Mouse (Mus musculus): ENCODE measurements at regions not wholly inside any gene's neighbourhood (a gene's known extent, or its start where the extent isn't known, plus 50 kb on each side); places are given as distances from the start of the nearest gene placed in this dataset.
A peak's percentile ranks its signal among the peaks of the same experiment; 100 is the strongest.

- no peak for DNase-seq (ENCODE audit: low spot score in 2 of 2)
Observed at GRCm38 (mm10) chr13:101305695-101306413, 462.2 kb downstream of the Pik3r1 start.

GRCm38 (mm10) chr13:101305063-101305462 lies 463.0 kb downstream of the Pik3r1 start:
- DNase-seq (ENCODE audit: low spot score in 2 of 2): no peak

GRCm38 (mm10) chr13:101301361-101301760 lies 466.7 kb downstream of the Pik3r1 start:
- DNase-seq (ENCODE audit: low spot score in 2 of 2): no peak

GRCm38 (mm10) chr13:101289407-101289806 lies 456.2 kb upstream of the Slc30a5 start:
- no peak for DNase-seq (ENCODE audit: low spot score in 2 of 2)

GRCm38 (mm10) chr13:101287131-101287530 lies 453.9 kb upstream of the Slc30a5 start:
- DNase-seq (ENCODE audit: low spot score in 2 of 2): no peak

- DNase-seq (ENCODE audit: low spot score in 2 of 2): no peak
Observed at GRCm38 (mm10) chr13:101286029-101286917, 453.0 kb upstream of the Slc30a5 start.

- DNase-seq (ENCODE audit: low spot score in 2 of 2): no peak
Observed at GRCm38 (mm10) chr13:101278127-101278526, 444.9 kb upstream of the Slc30a5 start.

GRCm38 (mm10) chr13:101276766-101277165 lies 443.5 kb upstream of the Slc30a5 start:
- DNase-seq (ENCODE audit: low spot score in 2 of 2): no peak

GRCm38 (mm10) chr13:101274470-101275141 lies 441.4 kb upstream of the Slc30a5 start:
- no peak for DNase-seq (ENCODE audit: low spot score in 2 of 2)

GRCm38 (mm10) chr13:101273321-101273720 lies 440.1 kb upstream of the Slc30a5 start:
- DNase-seq (ENCODE audit: low spot score in 2 of 2): no peak

GRCm38 (mm10) chr13:101253698-101254468 lies 420.7 kb upstream of the Slc30a5 start:
- DNase-seq (ENCODE audit: low spot score in 2 of 2): no peak

GRCm38 (mm10) chr13:101249369-101249768 lies 416.1 kb upstream of the Slc30a5 start:
- no peak for DNase-seq (ENCODE audit: low spot score in 2 of 2)

GRCm38 (mm10) chr13:101244326-101244725 lies 411.1 kb upstream of the Slc30a5 start:
- no peak for DNase-seq (ENCODE audit: low spot score in 2 of 2)

- no peak for DNase-seq (ENCODE audit: low spot score in 2 of 2)
Observed at GRCm38 (mm10) chr13:101238860-101239259, 405.6 kb upstream of the Slc30a5 start.

- no peak for DNase-seq (ENCODE audit: low spot score in 2 of 2)
Observed at GRCm38 (mm10) chr13:101237035-101237434, 403.8 kb upstream of the Slc30a5 start.

- DNase-seq (ENCODE audit: low spot score in 2 of 2): no peak
Observed at GRCm38 (mm10) chr13:101235846-101236245, 402.6 kb upstream of the Slc30a5 start.

GRCm38 (mm10) chr13:101235110-101235509 lies 401.9 kb upstream of the Slc30a5 start:
- DNase-seq (ENCODE audit: low spot score in 2 of 2): no peak

- DNase-seq (ENCODE audit: low spot score in 2 of 2): no peak
Observed at GRCm38 (mm10) chr13:101234550-101234949, 401.3 kb upstream of the Slc30a5 start.

GRCm38 (mm10) chr13:101233843-101234281 lies 400.6 kb upstream of the Slc30a5 start:
- DNase-seq (ENCODE audit: low spot score in 2 of 2): no peak

- peak in 1 of 2 experiments; percentile 17 for DNase-seq (ENCODE audit: low spot score in 2 of 2)
Observed at GRCm38 (mm10) chr13:101233181-101233842, 400.1 kb upstream of the Slc30a5 start.

Measured in gastrocnemius, postnatal 4 days (tissue).